Mouse (Mus musculus) kidney, postnatal 0 days (tissue): ENCODE measurements around the gene Kl. TPM values are rescaled to one million over a fixed set of nuclear protein-coding genes. Genes with fewer than 3 reads are reported as not detected.

Source experiments
- ATAC-seq: fragments of 200-750 bp; cut with Nextera tagmentation; replicated peaks from 2 replicates; pipeline ENCODE4 v1.8.0; 2017; ENCODE audit warnings: low read depth, moderate number of reproducible peaks, moderate TSS enrichment, moderate library complexity; ENCODE audit not compliant: low FRiP score
- DNase-seq: peaks from one replicate; pipeline ENCODE4 v3.0.0-alpha.2; 2016; ENCODE audit warnings: low spot score
- H3K27ac ChIP-seq: fragments of 300-500 bp; sonication (generic); 2 replicates; pipeline ENCODE4 v1.5.1; 2014; ENCODE audit warnings: mild to moderate bottlenecking
- H3K27me3 ChIP-seq: fragments of 300-500 bp; sonication (generic); 2 replicates; pipeline ENCODE4 v1.6.1; 2014; ENCODE audit warnings: low read length, mixed read lengths; ENCODE audit not compliant: insufficient read depth
- H3K36me3 ChIP-seq: fragments of 300-500 bp; sonication (generic); 2 replicates; pipeline ENCODE4 v1.6.1; 2014; ENCODE audit warnings: low read length, mixed read lengths; ENCODE audit not compliant: insufficient read depth
- H3K4me1 ChIP-seq: fragments of 300-500 bp; sonication (generic); replicated peaks from 2 replicates; pipeline ENCODE4 v1.6.1; 2014; ENCODE audit warnings: antibody characterized with exemption, low read length, mixed read lengths; ENCODE audit not compliant: insufficient read depth
- H3K4me2 ChIP-seq: fragments of 300-500 bp; sonication (generic); 2 replicates; pipeline ENCODE4 v1.6.1; 2014; ENCODE audit warnings: mild to moderate bottlenecking, low read length, moderate library complexity, mixed read lengths
- H3K4me3 ChIP-seq: fragments of 300-500 bp; sonication (generic); replicated peaks from 2 replicates; pipeline ENCODE4 v1.5.1; 2014; ENCODE audit warnings: low read depth, low read length
- H3K9ac ChIP-seq: fragments of 300-500 bp; sonication (generic); 2 replicates; pipeline ENCODE4 v1.6.1; 2014; ENCODE audit warnings: low read depth, low read length
- H3K9me3 ChIP-seq: fragments of 300-500 bp; sonication (generic); replicated peaks from 2 replicates; pipeline ENCODE4 v1.6.1; 2016; ENCODE audit warnings: low read length, inconsistent platforms, mixed read lengths
- CTCF ChIP-seq: IDR thresholded peaks from 2 replicates; pipeline ENCODE4 v1.5.1; 2016; ENCODE audit warnings: antibody characterized with exemption, low read depth, mild to moderate bottlenecking, moderate library complexity
- WGBS: fragments of 180-500 bp; shearing (Covaris S2); extraction: QIAGEN DNeasy Blood & Tissue Kit; methylation state at CpG from one replicate; pipeline ENCODE4 v1.1.7; 2014; 5-methylcytosine and 5-hydroxymethylcytosine counted together
- polyA plus RNA-seq: library from polyadenylated mRNA; unstranded; fragments of >200 nt; fragmentation: Nextera tagmentation; extraction: Ambion mirVana; gene quantifications from 2 replicates; pipeline ENCODE4 v1.2.1, GENCODE M21; 2015

Kl gene
- polyA plus RNA-seq, 1 experiment from 2014 or later: 65.5 TPM

DNA sequence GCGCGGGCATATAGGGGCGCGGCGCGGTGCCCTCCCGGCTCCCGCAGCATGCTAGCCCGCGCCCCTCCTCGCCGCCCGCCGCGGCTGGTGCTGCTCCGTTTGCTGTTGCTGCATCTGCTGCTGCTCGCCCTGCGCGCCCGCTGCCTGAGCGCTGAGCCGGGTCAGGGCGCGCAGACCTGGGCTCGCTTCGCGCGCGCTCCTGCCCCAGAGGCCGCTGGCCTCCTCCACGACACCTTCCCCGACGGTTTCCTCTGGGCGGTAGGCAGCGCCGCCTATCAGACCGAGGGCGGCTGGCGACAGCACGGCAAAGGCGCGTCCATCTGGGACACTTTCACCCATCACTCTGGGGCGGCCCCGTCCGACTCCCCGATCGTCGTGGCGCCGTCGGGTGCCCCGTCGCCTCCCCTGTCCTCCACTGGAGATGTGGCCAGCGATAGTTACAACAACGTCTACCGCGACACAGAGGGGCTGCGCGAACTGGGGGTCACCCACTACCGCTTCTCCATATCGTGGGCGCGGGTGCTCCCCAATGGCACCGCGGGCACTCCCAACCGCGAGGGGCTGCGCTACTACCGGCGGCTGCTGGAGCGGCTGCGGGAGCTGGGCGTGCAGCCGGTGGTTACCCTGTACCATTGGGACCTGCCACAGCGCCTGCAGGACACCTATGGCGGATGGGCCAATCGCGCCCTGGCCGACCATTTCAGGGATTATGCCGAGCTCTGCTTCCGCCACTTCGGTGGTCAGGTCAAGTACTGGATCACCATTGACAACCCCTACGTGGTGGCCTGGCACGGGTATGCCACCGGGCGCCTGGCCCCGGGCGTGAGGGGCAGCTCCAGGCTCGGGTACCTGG lies 488 bp downstream of the Kl start:
- H3K27ac ChIP-seq: 0 out of 2 replicates have a peak overlapping the region, but pooled peaks have one; percentile 31
- peak overlapping the region; percentile 51 for H3K4me3 ChIP-seq
- H3K4me1 ChIP-seq: peaks cover 4% of the 10 kb centered on the region; the same call in 1 of the 2 replicates
- ATAC-seq (peak; percentile 86), DNase-seq (peak; percentile 57)
- no peaks in the 10 kb centered on the region for H3K36me3 ChIP-seq
- 0 out of 2 replicates have a peak, but pooled peaks cover 6% of the 10 kb centered on the region for H3K27me3 ChIP-seq
- 2% methylated on average over 87 of the region's 89 CpGs for WGBS
- peak overlapping the region; percentile 63 for H3K4me2 ChIP-seq
- peak overlapping the region; percentile 61 for H3K9ac ChIP-seq
- H3K9me3 ChIP-seq: no peaks in the 10 kb centered on the region
- TF ChIP-seq CTCF: peak; percentile 46; the same call in 1 of the 2 replicates

DNA sequence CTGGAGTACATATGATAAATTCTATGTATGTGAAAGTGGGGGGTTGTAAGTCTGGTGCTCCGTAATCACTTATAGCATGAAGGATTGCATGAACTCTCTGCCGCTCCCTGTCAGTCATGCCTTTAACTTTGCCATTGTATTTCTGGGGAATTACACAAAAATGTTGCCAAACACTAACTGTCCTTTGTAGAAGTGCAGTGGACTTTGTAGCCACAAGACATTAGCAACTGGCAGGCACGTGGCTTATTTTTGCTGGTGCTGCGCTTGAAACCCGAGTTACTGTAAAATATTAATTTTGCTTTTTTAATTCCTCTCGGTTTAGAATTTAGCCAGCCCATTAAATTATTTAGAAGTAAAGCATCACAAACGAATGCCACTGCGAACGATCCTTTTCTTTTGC lies 2.4 kb downstream of the Kl start:
- ATAC-seq (no peak), DNase-seq (no peak)
- H3K27ac ChIP-seq: no peak overlapping the region
- no peaks in the 10 kb centered on the region for H3K9me3 ChIP-seq
- peak overlapping the region; percentile 63; the same call in 1 of the 2 replicates for H3K4me2 ChIP-seq
- H3K36me3 ChIP-seq: no peaks in the 10 kb centered on the region
- no peak overlapping the region for H3K9ac ChIP-seq
- peaks cover 4% of the 10 kb centered on the region; the same call in 1 of the 2 replicates for H3K4me1 ChIP-seq
- 0 out of 2 replicates have a peak overlapping the region, but pooled peaks have one; percentile 51 for H3K4me3 ChIP-seq
- 0 out of 2 replicates have a peak, but pooled peaks cover 6% of the 10 kb centered on the region for H3K27me3 ChIP-seq
- no peak for TF ChIP-seq CTCF
- 81% methylated on average over 9 of the region's 9 CpGs for WGBS

DNA sequence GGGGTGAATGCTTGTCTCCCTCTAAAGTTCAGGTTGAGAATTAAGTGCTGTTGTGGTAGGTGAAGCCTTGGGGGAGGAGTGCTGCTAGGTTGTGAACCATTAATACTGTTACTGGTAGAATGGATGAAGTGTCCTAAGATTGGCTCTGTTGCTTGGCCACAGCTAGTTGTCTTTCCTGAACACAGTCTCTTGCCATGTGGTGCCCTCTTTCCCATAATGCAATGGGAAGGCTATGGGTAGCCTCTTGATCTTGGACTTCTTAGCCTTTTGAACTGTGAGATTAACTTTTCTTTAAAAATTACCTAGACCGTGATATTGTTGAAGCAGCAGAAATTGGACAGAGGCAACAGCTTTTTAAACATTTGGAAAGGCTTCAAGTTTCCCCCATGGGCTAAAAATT lies 7.5 kb downstream of the Kl start:
- Histone ChIP-seq H3K4me1 (no peaks in the 10 kb centered on the region), H3K4me3 (no peak overlapping the region), H3K27me3 (no peaks in the 10 kb centered on the region), H3K9me3 (no peaks in the 10 kb centered on the region), H3K9ac (no peak overlapping the region), H3K27ac (no peak overlapping the region), H3K4me2 (no peak overlapping the region), H3K36me3 (no peaks in the 10 kb centered on the region)
- WGBS: 86% methylated on average over 1 of the region's 1 CpGs
- TF ChIP-seq CTCF: no peak
- ATAC-seq (no peak), DNase-seq (no peak)

DNA sequence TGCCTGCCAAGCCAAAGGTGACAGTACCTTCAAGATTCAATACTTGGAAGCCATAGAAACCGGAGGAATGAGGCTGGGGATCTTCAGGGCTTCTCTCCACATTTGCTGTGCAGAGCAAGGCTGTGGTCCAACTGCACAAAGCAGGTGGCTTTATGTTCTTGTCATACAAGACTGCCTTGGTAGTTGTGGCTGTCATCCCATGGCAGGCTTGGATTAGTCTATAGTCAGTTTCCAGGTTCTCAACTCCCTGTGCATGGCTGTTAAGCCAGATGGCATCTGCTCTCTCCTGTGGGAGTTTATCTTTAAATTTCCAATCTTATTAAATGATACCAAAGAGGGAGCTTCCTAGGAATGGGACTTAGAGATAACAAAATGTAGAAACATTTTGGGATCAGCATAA lies 9.2 kb downstream of the Kl start:
- ATAC-seq (no peak), DNase-seq (no peak)
- Histone ChIP-seq H3K9me3 (no peaks in the 10 kb centered on the region), H3K4me1 (no peaks in the 10 kb centered on the region), H3K36me3 (no peaks in the 10 kb centered on the region), H3K27ac (no peak overlapping the region), H3K27me3 (no peaks in the 10 kb centered on the region), H3K4me2 (no peak overlapping the region), H3K4me3 (no peak overlapping the region), H3K9ac (no peak overlapping the region)
- WGBS: 67% methylated on average over 1 of the region's 1 CpGs
- no peak for TF ChIP-seq CTCF

DNA sequence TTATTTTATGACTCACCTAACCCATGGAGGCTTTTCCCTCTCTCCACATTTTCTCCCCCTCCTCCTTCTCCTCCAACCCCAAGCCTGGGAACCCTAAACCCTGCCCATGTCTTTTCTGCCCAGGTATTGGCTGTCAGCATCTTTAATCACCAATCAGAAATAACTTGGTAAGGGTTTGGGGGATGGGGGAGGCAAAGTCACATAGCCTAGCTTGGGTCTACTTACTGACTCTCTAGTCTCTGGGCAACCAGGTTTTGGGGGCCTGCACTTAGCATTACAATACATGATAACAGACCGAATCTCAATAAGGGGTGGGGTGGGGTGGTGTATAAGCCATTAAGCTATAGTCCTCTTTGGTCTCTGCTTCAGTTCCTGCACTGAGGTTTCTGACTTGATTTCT lies 10.3 kb downstream of the Kl start:
- no peak overlapping the region for H3K9ac ChIP-seq
- no peaks in the 10 kb centered on the region for H3K4me1 ChIP-seq
- H3K4me3 ChIP-seq: no peak overlapping the region
- H3K27me3 ChIP-seq: no peaks in the 10 kb centered on the region
- H3K36me3 ChIP-seq: no peaks in the 10 kb centered on the region
- H3K9me3 ChIP-seq: no peaks in the 10 kb centered on the region
- ATAC-seq (no peak), DNase-seq (no peak)
- no peak for TF ChIP-seq CTCF
- 96% methylated on average over 1 of the region's 1 CpGs for WGBS
- no peak overlapping the region for H3K27ac ChIP-seq
- no peak overlapping the region for H3K4me2 ChIP-seq

DNA sequence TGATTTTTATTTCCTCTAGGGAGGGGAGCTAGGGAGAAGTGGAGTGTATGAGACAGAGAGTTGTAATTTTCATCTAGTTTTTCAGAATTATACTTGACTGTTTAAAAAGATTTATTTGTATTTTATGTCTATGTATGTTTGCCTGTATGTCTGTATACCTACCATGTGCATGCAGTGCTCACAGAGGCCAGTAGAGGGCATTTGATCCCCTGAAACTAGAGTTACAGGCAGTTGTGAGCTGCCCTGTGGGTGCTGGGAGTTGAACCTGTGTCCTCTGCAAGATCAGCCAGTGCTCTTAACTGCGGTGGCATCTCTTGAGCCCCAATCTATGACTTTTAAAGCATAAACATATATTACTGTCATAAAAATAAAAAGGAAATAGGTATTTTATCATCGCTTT lies 15.5 kb downstream of the Kl start:
- WGBS: 95% methylated on average over 2 of the region's 2 CpGs
- H3K36me3 ChIP-seq: no peaks in the 10 kb centered on the region
- no peaks in the 10 kb centered on the region for H3K9me3 ChIP-seq
- no peak overlapping the region for H3K4me2 ChIP-seq
- ATAC-seq: no peak
- H3K9ac ChIP-seq: no peak overlapping the region
- no peaks in the 10 kb centered on the region for H3K4me1 ChIP-seq
- H3K4me3 ChIP-seq: no peak overlapping the region
- no peak overlapping the region for H3K27ac ChIP-seq
- peak; percentile 21; the same call in 1 of the 2 replicates for TF ChIP-seq CTCF
- no peak for DNase-seq
- H3K27me3 ChIP-seq: no peaks in the 10 kb centered on the region
